Mouse (Mus musculus): Measurements from ENCODE around the gene Bgn. TPM values are rescaled to one million over a fixed set of nuclear protein-coding genes. Genes with fewer than 3 reads are reported as not detected.

Bgn gene
- total RNA-seq (2014; rRNA removed) (27.1 and 47.0 TPM in 2 replicates), polyA plus RNA-seq (2012; rRNA removed) (71.9 and 78.9 TPM in 2 replicates)

DNA sequence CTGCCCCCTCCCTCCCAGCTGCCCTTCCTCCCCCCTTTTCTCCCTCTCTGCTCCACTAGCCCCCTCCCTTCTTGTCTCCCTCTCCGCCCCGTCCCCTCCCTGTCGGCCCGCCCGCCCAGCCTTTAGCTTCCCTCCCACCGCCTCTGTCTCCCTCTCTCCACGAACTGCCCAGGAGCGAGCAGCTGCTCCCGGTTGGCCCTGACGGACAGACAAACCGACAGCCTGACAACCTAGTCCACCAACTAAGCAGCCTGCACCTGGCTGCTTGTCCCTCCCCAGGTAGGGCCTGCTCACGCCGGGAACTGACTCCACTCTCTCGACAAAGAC lies at the start of gene Bgn:
TSS of gene Bgn (plus strand) at position 119 of the 327 bp plus-strand sequence.
- no peak for DNase-seq (ENCODE audit: extremely low read depth, low read depth, low spot score)
- Histone ChIP-seq H3K27ac (replicated peaks; ENCODE audit: insufficient read depth, low read depth, low read length) (peak within 1 kb of the TSS; percentile 85), H3K36me3 (ENCODE audit: control insufficient read depth, insufficient read depth, low read length) (no peaks in the 10 kb centered on the region), H3K4me3 (ENCODE audit: insufficient read depth, low read depth, low read length) (peak within 1 kb of the TSS; percentile 91), H3K79me2 (ENCODE audit: control insufficient read depth, insufficient read depth, low read length) (no peaks in the 10 kb centered on the region; the same call in 1 of the 2 replicates), H3K4me1 (ENCODE audit: control insufficient read depth, insufficient read depth, low read length) (peaks cover 4% of the 10 kb centered on the region), H3K9ac (ENCODE audit: low read depth, low read length) (peak within 1 kb of the TSS; percentile 91), H3K27me3 (ENCODE audit: control insufficient read depth, insufficient read depth, low read length) (no peaks in the 10 kb centered on the region)
- 31% methylated on average over 8 of the region's 14 CpGs for WGBS
- TF ChIP-seq POLR2A (IDR thresholded peaks at IDR 0.05; ENCODE audit: extremely low read depth, insufficient read depth, low read length) (0 out of 2 replicates have a peak, but pooled peaks have one; percentile 29), CTCF (IDR thresholded peaks at IDR 0.05; ENCODE audit: low read depth, low read length) (no peak)

DNA sequence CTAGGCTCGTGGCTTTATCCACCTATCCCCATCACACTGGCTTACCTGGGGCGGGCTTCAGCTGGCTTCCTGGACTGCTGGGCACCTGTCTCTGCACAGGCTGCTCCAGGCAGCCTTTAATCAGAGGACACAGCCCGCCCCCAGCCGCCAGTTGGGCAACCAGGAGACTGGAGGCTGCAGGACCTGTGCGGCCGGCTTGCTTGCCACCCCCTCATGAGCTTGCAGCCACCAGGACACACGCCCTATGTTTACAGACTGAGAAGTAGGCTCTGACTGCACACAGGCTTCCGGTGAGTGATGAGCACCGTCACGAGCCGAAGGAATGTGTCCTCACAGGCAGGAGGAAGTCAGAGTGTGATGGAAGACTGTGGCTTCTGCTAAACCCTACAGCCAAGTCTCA lies 48.1 kb upstream of the Bgn start, which contains the start of gene Trex2:
TSS of gene Trex2 (minus strand) at position 93 of the 400 bp plus-strand sequence.
- no peak within 1 kb of the TSS for H3K4me3 ChIP-seq (ENCODE audit: insufficient read depth, low read depth, low read length)
- DNase-seq (ENCODE audit: extremely low read depth, low read depth, low spot score) = no peak
- no peaks in the 10 kb centered on the region for H3K4me1 ChIP-seq (ENCODE audit: control insufficient read depth, insufficient read depth, low read length)
- no peaks in the 10 kb centered on the region for H3K27me3 ChIP-seq (ENCODE audit: control insufficient read depth, insufficient read depth, low read length)
- H3K79me2 ChIP-seq (ENCODE audit: control insufficient read depth, insufficient read depth, low read length) = no peaks in the 10 kb centered on the region
- no peaks in the 10 kb centered on the region for H3K36me3 ChIP-seq (ENCODE audit: control insufficient read depth, insufficient read depth, low read length)
- no peak within 1 kb of the TSS for H3K9ac ChIP-seq (ENCODE audit: low read depth, low read length)
- no peak within 1 kb of the TSS for H3K27ac ChIP-seq (replicated peaks; ENCODE audit: insufficient read depth, low read depth, low read length)
- 48% methylated on average over 10 of the region's 11 CpGs for WGBS
- TF ChIP-seq POLR2A (IDR thresholded peaks at IDR 0.05; ENCODE audit: extremely low read depth, insufficient read depth, low read length) (no peak), CTCF (IDR thresholded peaks at IDR 0.05; ENCODE audit: low read depth, low read length) (no peak)

DNA sequence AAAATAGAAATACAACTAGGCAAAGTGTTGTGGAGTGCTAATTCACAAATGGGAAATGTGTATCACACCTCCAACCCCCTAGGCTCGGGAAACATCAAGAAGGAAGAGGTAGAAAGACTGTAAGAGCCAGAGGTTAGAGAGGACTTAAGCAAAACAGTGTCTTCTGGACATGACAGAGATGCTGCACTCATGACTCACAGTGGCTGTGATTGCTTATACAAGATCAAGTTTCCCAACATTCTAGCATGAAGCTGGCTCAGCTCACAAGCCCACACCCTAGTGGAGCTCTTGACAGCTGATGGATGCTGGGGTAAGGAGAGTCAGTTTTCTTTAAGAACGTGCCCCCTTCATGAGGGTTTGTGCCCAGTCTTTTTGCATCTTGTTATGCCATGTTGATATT lies 42.0 kb upstream of the Bgn start:
- 75% methylated on average over 2 of the region's 2 CpGs for WGBS
- Histone ChIP-seq H3K36me3 (ENCODE audit: control insufficient read depth, insufficient read depth, low read length) (no peaks in the 10 kb centered on the region), H3K27me3 (ENCODE audit: control insufficient read depth, insufficient read depth, low read length) (no peaks in the 10 kb centered on the region), H3K79me2 (ENCODE audit: control insufficient read depth, insufficient read depth, low read length) (no peaks in the 10 kb centered on the region), H3K9ac (ENCODE audit: low read depth, low read length) (no peak overlapping the region), H3K4me3 (ENCODE audit: insufficient read depth, low read depth, low read length) (no peak overlapping the region), H3K4me1 (ENCODE audit: control insufficient read depth, insufficient read depth, low read length) (no peaks in the 10 kb centered on the region), H3K27ac (replicated peaks; ENCODE audit: insufficient read depth, low read depth, low read length) (no peak overlapping the region)
- no peak for DNase-seq (ENCODE audit: extremely low read depth, low read depth, low spot score)
- no peak for TF ChIP-seq CTCF (IDR thresholded peaks at IDR 0.05; ENCODE audit: low read depth, low read length)
- no peak for TF ChIP-seq POLR2A (IDR thresholded peaks at IDR 0.05; ENCODE audit: extremely low read depth, insufficient read depth, low read length)

DNA sequence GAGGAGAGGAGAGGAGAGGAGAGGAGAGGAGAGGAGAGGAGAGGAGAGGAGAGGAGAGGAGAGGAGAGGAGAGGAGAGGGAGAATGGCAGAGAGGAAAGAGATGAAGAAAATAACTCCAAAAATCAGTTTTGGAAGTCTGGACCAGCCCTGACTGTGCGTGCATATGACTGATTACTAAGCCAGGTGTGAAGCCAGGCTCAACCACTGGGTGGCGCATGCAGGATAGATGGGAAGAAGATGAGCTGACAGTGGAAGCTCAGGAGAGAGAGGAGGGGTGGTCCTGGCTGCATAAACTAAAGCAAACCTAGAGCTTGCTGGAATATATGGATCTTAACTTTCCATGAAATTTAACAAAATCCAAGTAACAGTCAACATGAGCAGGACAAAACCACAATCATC lies 31.5 kb upstream of the Bgn start:
- WGBS = 14% methylated on average over 2 of the region's 2 CpGs
- no peak overlapping the region for H3K27ac ChIP-seq (replicated peaks; ENCODE audit: insufficient read depth, low read depth, low read length)
- no peak overlapping the region for H3K9ac ChIP-seq (ENCODE audit: low read depth, low read length)
- no peaks in the 10 kb centered on the region for H3K4me1 ChIP-seq (ENCODE audit: control insufficient read depth, insufficient read depth, low read length)
- no peak for DNase-seq (ENCODE audit: extremely low read depth, low read depth, low spot score)
- no peaks in the 10 kb centered on the region for H3K79me2 ChIP-seq (ENCODE audit: control insufficient read depth, insufficient read depth, low read length)
- no peaks in the 10 kb centered on the region for H3K36me3 ChIP-seq (ENCODE audit: control insufficient read depth, insufficient read depth, low read length)
- no peak overlapping the region for H3K4me3 ChIP-seq (ENCODE audit: insufficient read depth, low read depth, low read length)
- H3K27me3 ChIP-seq (ENCODE audit: control insufficient read depth, insufficient read depth, low read length) = no peaks in the 10 kb centered on the region
- peak; percentile 79 for TF ChIP-seq CTCF (IDR thresholded peaks at IDR 0.05; ENCODE audit: low read depth, low read length)
- TF ChIP-seq POLR2A (IDR thresholded peaks at IDR 0.05; ENCODE audit: extremely low read depth, insufficient read depth, low read length) = no peak

DNA sequence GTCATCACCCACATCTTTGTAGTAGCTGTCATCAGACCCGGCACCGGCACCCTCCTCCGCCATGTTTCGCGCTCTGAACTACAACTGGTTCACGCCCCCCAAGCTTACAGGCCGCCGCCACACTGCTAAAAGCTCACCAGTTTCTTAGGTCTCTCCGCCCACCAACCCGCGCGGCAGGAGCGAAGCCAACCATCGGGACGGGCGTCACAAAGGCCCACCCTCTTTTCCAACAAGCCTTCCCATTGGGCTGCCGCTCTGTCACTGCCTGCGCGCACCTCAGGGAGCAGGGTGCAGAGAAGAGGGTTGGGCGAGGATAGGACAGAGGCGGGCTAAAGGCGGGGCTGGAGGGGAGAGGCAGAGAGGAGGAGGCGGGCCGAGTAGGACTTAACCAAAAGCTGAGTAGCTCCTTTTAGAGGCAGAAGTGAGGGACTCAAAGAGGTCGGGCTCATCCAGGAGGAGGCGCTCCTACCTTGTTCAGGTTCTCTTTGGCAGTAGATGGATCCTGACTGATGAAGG lies 24.5 kb upstream of the Bgn start, which contains the start of gene Haus7:
TSS of gene Haus7 (minus strand) at position 168 of the 516 bp plus-strand sequence.
- H3K79me2 ChIP-seq (ENCODE audit: control insufficient read depth, insufficient read depth, low read length) = no peaks in the 10 kb centered on the region
- H3K4me3 ChIP-seq (ENCODE audit: insufficient read depth, low read depth, low read length) = peak within 1 kb of the TSS; percentile 89
- TF ChIP-seq CTCF (IDR thresholded peaks at IDR 0.05; ENCODE audit: low read depth, low read length) (peak; percentile 60; the same call in 1 of the 2 replicates), POLR2A (IDR thresholded peaks at IDR 0.05; ENCODE audit: extremely low read depth, insufficient read depth, low read length) (no peak)
- peak within 1 kb of the TSS; percentile 83 for H3K9ac ChIP-seq (ENCODE audit: low read depth, low read length)
- H3K36me3 ChIP-seq (ENCODE audit: control insufficient read depth, insufficient read depth, low read length) = no peaks in the 10 kb centered on the region
- 0 out of 2 replicates have a peak, but pooled peaks cover 4% of the 10 kb centered on the region for H3K4me1 ChIP-seq (ENCODE audit: control insufficient read depth, insufficient read depth, low read length)
- peak; percentile 87 for DNase-seq (ENCODE audit: extremely low read depth, low read depth, low spot score)
- WGBS = under 1% methylated on average over 25 of the region's 26 CpGs
- H3K27me3 ChIP-seq (ENCODE audit: control insufficient read depth, insufficient read depth, low read length) = no peaks in the 10 kb centered on the region
- no peak within 1 kb of the TSS for H3K27ac ChIP-seq (replicated peaks; ENCODE audit: insufficient read depth, low read depth, low read length)

DNA sequence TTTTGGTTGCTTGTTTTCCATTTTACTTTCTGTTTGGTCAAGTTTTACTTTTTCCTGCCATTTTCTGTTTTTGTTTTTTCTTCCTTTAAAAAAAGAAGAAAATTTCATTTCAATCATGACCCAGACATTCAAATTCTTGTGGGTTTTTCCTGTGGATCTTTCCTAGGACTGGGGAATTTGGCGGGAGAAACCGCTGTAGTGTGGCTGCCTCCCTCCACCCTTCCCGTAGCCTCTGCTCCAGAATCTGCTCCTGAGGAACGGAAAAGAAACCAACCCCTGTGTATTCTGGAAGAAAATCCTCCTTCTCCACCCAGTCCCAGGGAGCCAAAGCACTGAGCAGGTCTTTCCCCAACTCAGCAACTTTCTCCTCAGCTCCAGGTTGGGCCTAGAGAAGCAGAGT lies 22.6 kb upstream of the Bgn start:
- Histone ChIP-seq H3K4me3 (ENCODE audit: insufficient read depth, low read depth, low read length) (no peak overlapping the region), H3K36me3 (ENCODE audit: control insufficient read depth, insufficient read depth, low read length) (no peaks in the 10 kb centered on the region), H3K4me1 (ENCODE audit: control insufficient read depth, insufficient read depth, low read length) (0 out of 2 replicates have a peak, but pooled peaks cover 4% of the 10 kb centered on the region), H3K27me3 (ENCODE audit: control insufficient read depth, insufficient read depth, low read length) (no peaks in the 10 kb centered on the region), H3K27ac (replicated peaks; ENCODE audit: insufficient read depth, low read depth, low read length) (no peak overlapping the region), H3K79me2 (ENCODE audit: control insufficient read depth, insufficient read depth, low read length) (no peaks in the 10 kb centered on the region), H3K9ac (ENCODE audit: low read depth, low read length) (no peak overlapping the region)
- WGBS = 93% methylated on average over 4 of the region's 4 CpGs
- TF ChIP-seq CTCF (IDR thresholded peaks at IDR 0.05; ENCODE audit: low read depth, low read length) (no peak), POLR2A (IDR thresholded peaks at IDR 0.05; ENCODE audit: extremely low read depth, insufficient read depth, low read length) (no peak)
- DNase-seq (ENCODE audit: extremely low read depth, low read depth, low spot score) = no peak
